Mouse (Mus musculus) adrenal gland, postnatal 4 days (tissue): ENCODE measurements around the gene 4930523C07Rik. TPM values are rescaled to one million over a fixed set of nuclear protein-coding genes. Genes with fewer than 3 reads are reported as not detected.

Experiments
- DNase-seq, 2 experiments: peaks; one replicate each; pipeline ENCODE4 v3.0.0; 2021 to 2022; ENCODE audit warnings: low spot score in 2 of 2, mixed read lengths in 2 of 2
- total RNA-seq, 2 experiments: library from RNA; stranded (reverse); gene quantifications; 2 replicates each; pipeline ENCODE4 v1.2.3; 2021

The 4930523C07Rik gene
- total RNA-seq, 2 experiments from 2014 or later = 11.0 to 15.6 TPM

DNA sequence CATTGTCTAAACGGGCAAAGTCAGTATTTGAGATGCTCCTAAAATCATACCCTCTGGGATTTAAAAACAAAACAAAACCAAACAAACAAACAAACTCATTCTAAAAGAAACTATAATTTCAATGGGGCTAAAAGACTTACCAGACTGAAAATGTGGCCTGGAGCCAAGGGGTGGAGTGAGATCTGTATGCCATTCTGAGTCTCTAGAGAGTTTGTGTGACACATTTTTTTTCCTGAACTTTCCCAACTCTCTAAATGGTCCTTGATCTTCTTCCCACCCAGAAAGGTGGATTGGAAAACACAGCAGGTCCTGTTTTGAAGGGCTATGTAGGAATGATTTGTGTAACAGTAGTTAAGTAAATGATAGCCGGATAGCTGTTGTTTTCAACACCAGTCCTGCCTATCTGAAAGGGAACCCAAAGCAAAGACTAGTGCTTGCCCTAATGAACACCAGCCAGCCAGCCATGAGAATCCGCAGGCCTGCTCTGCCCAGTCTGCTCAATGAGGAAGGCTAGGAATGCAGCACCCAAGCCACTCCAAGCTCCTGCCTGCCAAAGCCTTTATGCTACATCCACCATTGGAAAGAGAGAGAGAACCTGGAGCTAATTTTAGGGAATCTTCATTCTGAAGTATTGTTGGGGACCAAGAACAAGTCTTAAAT is 1.0 kb downstream of the 4930523C07Rik start:
- DNase-seq = no peak

DNA sequence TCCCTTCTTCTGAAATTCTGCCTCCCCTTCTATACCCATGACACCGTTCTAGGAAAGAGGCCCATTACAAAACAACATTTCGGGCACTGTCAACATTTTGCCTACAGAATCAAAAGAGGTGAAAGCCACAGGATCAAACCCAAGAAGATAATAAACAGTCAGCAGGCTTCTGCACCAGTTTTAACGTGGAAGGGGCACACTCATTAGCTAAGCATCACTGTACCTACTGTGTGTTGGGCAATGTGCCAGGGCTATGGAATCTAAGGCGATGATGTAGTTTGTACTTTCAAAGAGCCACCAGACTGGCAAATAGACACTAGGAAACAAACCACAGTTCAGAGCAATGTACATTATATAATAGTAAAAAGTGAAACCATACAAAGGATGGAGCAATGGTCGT is 1.8 kb downstream of the 4930523C07Rik start:
- no peak for DNase-seq

DNA sequence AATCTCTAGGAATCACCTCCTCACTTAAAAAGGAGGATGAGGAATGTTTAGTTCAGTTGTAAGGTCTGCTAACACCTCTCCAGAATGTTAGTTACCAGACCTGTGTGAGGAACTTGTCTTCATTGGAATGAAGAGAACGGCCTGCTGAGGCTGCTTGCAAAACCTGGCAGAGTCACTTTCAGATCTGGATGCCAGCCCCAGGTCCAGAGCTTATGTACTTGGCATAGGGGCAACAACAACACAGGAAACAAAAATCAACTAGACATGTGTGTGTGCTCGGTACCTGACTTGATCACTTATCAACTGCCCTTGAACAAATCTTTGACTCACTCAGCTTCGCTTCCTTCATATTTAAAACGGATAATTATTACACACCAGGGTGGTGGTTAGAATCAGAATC is 2.6 kb downstream of the 4930523C07Rik start:
- DNase-seq = no peak

DNA sequence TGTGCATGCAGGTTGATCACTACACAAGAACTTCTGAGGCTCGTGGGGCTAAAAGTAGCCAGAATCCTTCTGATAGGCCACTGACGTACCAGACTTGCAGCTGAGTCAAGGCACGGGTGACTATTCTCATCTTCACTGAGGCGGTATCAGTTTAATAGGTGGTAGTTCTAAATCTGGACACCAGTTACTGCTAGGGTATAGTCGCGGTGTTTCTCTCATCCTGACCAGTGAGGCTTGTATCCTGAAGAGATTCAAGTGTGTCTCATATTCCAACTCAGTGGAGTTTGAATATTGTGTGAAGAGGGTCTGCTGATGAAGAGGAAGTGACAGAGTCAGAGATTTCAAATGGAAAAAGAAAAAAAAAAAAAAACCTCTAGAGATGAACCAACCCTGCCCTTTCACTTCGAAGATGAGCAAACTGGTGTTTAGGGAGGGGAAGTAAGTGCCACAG is 3.3 kb downstream of the 4930523C07Rik start:
- no peak for DNase-seq

DNA sequence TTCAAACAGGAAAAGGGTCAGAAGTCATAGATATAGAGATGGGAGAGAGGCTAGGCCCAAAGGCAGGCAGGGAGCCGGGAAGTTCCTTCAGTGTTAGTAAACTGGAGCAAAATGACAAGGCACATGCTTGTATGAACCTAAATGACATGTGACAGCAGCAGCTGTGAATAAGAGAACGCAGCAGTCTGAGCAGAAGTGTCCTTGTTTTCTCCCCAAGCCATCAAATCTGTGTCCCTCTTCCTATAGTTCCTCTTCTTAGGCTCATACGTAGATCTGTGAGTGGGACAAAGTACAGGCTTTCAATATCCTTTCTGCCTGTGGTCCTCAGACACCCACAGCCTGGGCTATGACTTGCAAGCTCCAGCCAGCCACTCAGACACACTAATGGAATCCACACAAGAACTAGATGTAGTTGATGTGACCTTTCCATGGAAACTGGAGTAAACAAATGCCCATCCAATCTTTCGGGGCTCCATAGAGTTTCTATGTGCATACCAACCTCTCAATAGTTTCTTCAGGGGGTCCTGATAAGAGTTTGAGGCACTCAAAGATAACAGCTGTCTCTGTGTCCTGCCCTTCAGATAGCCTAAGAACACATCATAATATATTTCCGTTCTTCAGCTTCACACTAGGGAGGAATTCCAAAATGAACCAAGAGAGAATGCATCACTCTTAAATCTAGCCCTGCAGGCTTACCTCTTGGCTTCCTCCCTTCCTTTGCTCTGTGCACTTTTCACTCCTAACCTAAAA is 5.1 kb downstream of the 4930523C07Rik start:
- DNase-seq = no peak

DNA sequence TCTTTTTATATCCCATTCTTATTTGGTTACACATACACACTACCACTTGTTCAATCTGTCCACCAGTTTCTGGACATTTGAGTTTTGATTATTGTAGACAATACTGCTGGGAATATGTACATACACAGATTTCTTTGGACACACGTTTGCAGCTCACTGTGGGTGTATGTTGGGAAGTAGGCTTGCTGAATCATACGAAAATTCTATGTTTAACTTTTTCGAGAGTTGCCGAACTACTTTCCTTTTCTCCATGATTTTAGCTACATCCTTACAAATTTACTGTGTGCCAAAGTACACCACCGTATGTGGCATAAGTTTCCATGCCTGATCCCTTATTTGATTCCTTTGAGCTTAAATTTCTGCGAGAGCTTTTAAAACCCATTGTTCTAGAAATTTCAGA is 6.7 kb downstream of the 4930523C07Rik start:
- no peak for DNase-seq

DNA sequence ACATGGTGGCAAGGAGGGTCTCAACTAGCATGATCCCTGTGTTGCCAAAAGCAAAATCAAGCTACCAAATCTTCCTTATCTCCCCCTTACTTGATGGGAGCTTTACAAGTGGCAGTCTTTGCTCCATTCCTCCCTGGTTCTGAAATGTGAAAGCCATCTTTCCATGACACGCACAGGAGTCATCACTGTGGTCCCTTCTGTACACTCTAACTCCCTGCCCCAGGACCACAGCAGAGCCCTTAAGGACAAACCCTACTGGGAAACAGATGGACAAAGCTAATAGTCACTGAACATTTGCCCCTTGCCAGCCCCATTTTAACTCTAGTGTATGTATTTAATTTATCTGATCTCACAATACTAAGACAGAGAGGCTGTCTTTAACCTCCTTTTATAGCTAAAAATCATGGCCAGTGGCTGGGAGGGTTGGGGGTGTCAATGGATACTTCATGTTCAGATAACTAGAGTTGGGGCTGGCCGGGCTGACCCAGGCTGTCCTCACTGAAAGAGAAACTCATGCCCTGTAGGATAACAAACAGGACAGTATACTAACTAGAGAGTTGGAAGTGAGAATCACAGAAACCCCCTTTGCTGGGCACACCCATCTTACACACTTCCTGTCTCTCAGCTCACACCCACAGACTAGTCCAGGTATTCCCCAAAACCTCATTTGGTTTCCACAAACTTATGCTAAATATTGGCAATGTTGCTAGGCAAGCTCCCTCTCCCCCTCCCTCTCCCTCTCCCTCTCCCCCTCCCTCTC is 8.6 kb downstream of the 4930523C07Rik start:
- DNase-seq = no peak

DNA sequence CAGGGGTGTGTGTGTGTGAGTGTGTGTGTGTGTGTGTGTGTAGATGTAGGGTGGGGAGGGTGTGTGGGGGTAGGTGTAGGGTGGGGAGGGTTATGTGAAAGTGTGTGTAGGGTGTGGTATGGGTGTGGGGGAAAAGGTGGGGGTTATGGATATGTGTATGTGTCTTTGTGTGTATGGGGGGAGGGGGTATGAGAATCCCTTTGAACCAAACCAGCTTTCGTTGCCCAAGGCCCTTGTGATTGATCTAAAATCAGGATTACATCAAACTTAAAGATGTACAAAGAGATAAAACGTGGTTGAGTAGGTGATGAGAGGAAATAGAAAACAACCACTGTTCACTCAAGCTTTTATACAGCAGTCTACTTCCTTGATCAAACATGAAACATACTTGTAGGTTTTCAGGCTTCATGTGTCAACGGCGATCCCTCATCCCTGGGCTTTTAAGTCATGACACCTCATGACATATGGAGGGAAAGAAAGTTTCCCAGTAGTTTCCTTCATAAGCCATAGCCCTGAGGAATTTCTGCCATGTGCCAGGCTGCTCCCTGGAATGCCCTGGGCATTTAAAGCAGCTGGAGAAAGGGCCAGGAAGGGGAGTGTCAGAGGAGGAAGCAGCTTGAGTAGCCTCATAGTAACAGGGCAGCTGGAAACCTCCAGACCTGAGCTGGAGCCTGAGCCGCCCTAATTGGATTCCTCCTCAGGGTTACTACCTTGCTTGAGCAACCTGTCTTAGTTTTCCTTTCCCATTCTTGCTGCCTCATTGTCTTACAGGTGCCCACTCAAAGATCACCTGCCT is 9.5 kb downstream of the 4930523C07Rik start:
- DNase-seq = no peak

DNA sequence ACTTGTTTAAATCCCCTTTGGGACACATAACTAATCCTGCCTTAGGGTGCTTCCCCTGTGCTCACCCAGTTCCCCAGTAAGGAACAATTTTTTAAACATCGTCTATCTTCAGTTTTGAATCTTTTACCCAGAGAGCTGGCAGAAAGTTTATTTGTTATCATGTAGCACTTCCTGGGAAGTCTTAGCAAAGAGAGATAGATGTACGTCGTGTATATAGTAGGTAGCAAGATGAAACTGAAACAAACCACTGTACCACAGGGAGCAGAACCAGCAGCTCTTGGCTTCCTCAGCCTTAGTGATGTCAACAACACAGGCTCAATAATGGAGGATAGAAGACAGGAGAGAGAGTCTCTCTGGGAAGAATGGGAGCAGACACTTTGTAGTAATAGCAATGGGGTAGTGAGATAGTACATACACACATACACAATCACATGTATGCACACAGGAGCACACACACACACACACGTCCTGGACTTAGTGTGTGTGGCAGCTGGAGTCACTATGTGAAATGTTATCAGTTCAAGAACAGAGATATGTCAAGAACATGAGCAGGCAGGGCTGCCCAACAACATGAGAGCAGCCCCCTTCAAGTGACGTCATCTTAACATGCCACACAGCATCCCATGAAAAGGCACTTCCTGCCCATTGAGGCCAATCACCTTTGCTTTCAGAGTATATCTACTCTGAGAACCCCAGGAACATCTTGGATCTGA is 10.3 kb downstream of the 4930523C07Rik start:
- DNase-seq = no peak

DNA sequence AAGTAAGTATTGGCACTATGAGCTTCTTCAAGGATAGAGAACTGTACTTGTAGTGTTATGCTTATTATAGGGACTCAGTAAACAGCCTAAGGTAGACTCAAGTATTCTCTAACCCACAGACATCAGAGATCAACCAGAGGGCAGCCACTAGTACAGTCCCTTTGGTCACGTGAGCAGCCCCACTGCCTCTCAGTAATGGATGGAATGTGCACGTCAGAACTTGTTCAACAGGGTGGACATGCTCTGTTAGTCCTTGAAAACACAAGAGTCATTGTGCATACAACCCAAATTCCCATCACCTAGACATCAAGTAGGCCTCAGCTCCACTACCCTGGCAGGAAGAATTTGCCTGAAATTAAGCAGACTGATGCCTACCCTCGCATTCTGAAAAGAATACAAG is 13.5 kb downstream of the 4930523C07Rik start:
- no peak for DNase-seq

DNA sequence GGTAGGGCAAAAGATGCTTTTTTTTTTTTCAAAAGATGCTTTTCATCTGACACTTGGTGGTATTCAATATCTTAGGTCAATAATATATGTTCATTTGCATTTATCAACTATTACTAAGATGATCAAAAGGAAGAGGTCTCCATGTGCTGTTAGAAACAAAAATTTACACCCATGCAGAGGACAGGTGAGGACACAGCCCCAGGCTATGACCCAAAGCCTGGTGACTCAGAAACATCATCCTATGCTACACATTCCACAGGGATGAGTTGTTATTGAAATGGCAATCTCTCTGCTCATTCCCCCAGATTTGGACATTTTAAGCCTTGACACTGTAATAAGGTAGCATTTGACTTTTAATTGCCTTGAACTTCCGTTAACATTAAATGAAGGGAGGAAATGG is 15.7 kb downstream of the 4930523C07Rik start:
- no peak for DNase-seq

DNA sequence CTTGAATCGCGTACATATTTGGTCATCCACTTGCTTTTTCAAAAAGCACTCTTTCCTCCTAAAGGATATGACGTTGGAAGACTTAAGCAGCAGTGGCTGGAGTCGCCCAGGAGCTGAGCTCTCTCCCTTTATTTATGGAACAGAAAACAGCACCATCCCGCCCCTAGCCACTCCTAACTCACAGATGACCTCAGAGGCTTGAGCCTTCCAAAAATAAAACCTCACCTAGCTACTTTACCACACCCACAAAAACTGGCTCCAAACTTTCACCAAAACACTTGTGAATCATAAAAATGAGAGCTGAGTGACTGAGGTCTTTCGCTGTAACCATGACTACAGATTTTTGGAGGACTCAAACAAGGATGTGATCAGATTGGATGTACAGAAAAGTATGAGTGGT is 16.4 kb downstream of the 4930523C07Rik start:
- no peak for DNase-seq

DNA sequence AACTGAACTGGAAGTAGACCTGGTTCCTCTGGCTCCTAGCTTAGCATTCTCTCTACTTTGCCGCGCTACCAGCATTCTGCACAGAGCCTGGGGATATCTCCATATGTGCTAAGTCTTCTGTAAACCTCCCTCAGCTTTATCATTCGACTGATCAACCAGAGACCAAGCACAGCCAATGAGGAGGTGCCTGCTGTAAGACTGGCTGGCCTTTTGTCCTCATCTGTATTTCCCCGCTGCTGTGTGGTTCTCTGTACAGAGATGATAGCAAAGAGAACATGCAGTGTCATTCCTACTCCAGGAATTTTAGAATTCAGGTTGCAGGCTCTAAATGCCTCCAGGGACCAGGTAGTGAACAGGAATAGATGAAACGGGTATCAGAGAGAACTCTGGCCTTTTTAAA is 17.1 kb downstream of the 4930523C07Rik start:
- DNase-seq = no peak

DNA sequence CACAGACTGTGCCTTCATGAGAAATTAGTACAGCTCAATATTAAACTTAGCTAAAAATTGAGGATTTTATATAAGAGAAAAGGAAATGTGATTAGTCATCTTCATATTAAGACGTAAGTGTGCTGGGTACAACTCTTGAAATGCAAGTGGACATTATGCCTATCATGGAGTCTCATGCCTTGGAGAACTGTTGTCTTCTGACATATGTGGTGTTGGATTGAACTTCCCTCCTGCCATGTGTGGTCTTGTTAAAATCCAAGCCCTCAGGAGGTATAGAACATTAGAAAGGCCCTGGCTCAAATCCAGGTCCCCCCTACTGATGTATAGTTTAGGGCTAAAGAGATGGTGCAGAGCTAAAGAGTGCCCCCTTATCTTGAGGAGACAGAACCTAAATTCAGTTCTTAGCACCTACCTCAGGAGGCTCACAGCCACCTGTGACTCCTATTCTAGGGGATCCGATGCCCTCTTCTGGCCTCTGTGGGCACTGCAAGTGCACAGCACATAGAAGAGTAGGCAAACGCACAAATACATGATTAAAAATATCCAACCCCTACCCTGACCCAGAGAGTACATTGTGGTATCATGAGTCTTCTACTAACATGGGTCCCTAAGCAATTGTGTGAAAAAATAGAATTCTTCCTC is 17.7 kb downstream of the 4930523C07Rik start:
- DNase-seq = no peak

DNA sequence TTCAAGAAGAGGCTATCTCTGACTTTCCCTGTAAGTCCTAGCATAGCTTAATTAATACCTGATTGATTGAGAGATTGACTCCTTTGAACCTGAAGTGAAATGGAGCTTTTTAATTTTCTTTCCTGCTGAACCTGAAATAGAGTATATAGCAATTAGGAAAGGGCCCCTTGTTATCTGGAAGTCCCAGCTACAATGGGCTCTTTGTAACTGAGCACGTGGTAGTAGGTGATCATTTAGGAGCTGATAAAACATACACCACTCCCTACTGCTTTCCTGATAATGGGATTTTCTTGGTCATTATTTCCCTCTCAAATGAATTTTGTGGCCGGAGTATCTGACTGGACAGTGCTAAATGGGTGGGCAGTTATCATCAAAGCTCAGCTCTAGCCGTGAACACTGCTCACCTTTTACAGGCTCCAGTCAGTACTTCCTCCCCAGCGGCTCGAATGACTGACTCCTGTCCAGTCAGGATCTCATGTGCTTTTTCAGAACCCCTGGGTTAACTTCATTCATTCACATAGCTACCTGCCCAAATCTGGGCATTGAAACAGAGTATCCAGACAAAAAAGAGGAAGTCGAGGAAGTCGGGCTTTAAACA is 20.5 kb downstream of the 4930523C07Rik start:
- no peak for DNase-seq

DNA sequence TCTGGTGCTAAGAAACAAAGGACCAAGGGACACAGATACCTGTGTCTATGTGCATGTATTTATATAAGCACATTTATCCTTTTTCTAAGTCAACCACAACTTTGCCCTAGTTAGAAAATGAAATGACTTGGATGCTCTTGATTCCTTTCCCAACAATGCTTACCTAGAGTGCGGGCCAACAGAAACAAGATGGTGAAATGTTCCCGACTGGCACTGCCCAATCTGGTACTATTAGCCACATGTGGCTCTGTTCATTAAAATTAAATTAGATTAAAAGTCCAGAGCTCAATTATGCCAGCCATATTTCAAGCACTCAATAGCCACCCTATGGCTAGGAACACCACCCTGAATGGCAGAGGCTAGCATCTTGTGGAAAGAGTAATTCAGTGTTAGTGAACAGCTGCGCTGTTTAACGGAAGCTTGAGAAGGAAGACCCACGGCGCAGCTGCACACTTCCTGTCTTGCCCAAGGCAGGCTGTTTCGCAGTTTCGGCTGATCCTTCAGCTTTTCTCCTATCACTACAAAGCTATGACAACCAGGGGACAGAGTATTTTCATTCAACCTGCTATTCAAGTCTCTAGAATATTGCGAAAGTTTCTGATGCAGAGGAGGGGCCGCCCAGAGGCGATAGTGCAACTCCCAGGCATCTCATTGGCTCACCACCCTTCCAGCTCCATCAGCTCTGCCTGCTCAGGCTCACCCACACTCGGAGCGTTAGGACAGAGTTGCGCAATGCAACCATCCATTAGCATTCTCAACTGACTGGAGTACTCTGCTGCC is 34.9 kb downstream of the 4930523C07Rik start:
- DNase-seq = no peak

DNA sequence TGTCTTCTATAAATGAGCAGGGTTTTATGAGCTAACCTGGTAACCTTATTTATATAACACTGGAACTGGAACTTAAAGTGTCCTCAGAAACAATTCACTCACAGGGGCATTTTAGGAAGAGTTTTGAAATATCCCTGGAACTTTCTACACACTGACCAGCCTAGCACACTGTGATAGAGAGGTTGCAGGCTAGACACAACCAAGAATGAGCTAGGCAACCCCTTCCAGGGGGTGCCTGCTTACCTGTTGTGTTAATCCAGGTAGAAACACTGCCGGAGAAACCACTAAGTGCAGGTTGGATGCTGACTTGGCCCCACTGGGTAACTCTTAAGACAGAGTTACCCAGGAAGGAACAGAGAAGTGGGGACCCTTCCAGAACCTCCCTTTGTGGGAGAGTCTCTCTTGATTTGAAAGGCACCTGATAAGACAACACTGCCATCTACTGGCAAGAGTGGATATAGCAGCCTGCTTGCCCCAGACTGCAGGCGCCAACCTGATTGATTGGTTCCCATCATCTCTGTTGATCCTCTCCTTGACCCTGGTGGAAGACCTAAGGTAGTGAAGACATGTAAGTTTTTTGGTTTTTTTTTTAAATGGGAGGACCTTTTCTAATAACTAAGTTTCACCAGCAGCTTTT is 36.7 kb downstream of the 4930523C07Rik start:
- peak; percentile 38 to 56 for DNase-seq

DNA sequence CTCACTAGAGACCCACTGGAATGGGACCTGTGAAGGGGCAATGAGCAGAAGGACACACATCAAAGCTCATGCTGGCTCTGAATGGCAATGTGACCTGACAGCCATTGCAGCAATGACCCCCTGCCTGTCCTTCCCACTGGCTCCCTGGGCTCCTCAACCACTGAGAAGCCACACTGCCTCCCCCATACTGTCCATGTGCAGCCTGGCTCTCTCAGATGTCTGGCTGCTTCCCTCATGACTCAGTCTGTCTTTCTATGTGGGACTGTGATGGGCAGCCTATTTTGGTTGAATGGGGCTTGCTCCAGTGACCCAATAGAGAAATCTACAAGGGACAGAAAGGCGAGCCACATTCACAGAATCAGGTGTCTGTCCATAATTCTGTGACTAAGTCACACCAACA is 38.5 kb downstream of the 4930523C07Rik start:
- DNase-seq = no peak
